Mouse (Mus musculus) gastrocnemius, postnatal 4 days (tissue): Measurements from ENCODE around the gene Olfr1493-ps1. TPM values are rescaled to one million over a fixed set of nuclear protein-coding genes. Genes with fewer than 3 reads are reported as not detected.

Experiments used
- DNase-seq, 2 experiments: peaks; one replicate each; pipeline ENCODE4 v3.0.0; 2021 to 2022; ENCODE audit warnings: low spot score in 2 of 2, mixed read lengths in 2 of 2
- long read RNA-seq, 2 experiments: library from polyadenylated mRNA; stranded (forward); transcript quantifications; one replicate each; pipeline ENCODE4 v2.0.0; 2021
- total RNA-seq, 2 experiments: library from RNA; stranded (reverse); gene quantifications; 2 replicates each; pipeline ENCODE4 v1.2.3; 2021

The Olfr1493-ps1 gene
- not detected for total RNA-seq
- long read RNA-seq, experiment 1, result 0 reads
- long read RNA-seq, experiment 2, result 0 reads

DNA sequence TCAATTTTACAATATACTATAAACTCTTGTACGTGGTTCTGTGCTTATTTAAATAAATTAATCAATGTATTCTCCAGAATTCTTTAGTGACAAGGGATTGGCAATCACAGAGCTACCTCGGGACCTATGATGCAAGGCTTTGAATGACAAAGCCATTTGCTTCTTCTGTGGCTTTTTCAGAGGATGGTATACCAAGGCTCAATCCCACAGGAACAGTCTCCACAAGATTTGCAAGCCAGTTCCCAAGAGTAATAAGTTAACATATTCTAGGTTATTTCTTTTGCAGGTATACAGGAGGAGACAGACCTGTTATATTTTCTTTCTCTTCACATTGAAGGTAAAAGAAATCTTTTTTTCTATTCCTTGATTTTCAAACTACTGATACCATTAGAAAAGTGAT is at the start of gene Olfr1493-ps1:
TSS of gene Olfr1493-ps1 (plus strand) at position 301 of the 400 bp plus-strand sequence.
- DNase-seq, result no peak

DNA sequence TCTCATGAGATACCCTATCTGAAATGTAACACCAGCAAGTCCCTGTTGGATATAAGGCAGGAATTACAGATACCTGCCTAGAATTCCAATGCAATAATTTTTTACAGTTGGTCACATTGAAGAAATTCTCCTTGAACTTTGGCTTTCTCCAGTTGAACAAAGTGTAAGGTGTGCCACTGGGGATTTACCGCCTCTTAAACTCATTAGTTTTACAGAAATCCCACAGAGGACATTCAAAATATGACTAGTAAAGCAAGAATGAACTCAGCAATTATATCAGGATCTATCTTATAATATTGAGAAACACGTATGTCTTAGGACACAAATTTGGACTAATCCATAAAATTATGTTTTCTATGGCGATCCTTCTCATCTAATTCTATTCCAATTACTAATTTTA is 26.1 kb upstream of the Olfr1493-ps1 start, which contains the start of gene Olfr1491:
TSS of gene Olfr1491 (plus strand) at position 301 of the 400 bp plus-strand sequence.
- DNase-seq, result no peak

DNA sequence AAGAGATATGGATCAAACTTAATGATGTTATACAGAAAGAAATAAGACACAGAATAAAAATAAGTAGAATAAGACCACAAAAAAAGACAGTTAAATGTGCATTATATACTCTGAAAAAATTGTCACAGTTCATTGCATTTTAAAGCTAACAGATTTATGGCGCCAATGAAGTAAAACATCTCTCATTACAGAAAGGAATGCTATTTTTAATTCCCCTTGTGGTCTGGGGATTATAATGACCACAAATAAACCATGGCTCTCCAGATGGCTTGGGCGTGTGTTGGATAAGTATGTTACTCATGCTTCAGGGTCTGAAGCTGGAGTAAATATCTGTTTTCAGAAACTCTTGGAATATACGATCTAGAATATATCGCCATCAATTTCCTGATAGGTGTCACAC is 16.4 kb downstream of the Olfr1493-ps1 start, which contains the start of gene Olfr1494:
TSS of gene Olfr1494 (plus strand) at position 301 of the 400 bp plus-strand sequence.
- no peak for DNase-seq

DNA sequence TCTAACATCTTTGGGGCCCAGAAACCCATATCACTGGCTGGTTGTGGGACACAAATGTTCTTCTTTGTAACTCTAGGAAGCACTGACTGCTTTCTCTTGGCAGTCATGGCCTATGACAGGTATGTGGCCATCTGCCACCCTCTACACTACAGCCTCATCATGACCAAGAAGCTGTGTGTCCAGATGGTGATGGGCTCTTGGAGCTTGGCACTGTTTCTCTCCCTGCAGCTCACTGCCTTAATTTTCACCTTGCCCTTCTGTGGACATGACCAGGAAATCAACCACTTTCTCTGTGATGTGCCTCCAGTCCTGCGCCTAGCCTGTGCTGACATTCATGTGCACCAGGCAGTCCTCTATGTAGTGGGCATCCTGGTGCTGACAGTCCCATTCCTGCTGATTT is 26.3 kb downstream of the Olfr1493-ps1 start:
- no peak for DNase-seq

DNA sequence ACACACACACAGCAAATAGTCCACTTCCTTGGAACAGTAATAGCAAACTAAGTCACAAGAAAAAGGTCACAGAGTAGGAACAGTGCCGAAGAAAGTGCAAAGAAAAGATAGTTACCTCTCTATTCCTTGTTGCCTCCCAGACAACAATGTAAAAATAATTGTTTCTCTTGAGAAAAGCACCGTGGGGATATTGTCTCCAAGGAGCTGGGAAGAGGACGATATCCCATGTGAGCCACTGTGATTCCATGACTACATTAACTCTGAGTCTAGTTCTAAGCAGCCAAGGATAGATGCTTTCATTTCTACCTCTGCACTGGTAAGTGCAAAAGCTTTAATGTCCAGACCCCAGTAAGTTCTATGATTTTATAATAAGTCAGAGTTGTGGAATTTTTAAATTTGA is 41.2 kb downstream of the Olfr1493-ps1 start, which contains the start of gene Olfr1495:
TSS of gene Olfr1495 (plus strand) at position 301 of the 400 bp plus-strand sequence.
- DNase-seq, result no peak

DNA sequence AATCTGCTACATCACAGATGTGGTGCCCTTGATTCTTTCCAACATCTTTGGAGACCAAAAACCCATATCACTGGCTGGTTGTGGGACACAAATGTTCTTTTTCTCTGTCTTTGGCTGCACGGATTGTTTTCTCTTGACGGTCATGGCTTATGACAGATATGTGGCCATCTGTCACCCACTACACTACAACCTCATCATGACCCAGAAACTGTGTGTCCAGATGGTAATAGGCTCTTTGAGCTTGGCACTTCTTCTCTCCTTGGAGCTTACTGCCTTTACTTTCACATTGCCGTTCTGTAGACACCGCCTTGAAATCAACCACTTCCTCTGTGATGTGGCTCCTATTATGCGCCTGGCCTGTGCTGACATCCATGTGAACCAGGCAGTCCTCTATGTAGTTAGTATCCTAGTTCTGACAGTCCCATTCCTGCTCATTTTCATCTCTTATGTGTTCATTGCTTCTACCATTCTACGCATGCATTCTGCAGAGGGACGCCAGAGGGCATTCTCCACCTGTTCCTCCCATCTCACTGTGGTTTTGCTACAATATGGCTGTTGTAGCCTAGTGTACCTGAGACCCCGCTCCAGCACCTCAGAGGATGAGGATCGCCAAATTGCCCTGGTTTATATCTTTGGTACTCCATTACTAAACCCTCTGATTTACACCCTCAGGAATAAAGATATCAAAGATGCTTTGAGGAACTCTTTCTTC is 45.6 kb downstream of the Olfr1493-ps1 start:
- no peak for DNase-seq

DNA sequence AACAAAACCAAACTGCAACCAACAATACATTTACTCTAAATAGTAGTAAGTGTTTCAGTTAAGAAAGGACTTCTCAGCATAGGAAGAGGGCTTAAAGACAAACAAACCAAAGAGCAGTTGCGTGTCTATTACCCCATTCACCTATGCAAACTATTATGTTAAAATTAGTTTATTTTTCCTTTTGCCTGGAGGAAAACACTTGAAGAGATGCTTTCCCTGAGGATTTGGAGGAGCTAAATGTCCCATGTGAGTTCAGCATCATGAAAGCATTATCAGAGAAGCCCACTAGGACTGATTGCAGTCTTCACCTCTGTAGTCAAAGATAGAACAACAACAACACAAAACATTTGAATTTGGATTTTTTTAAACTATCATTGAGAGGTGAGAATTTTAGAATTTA is 54.5 kb downstream of the Olfr1493-ps1 start, which contains the start of gene Olfr1496:
TSS of gene Olfr1496 (plus strand) at position 301 of the 400 bp plus-strand sequence.
- no peak for DNase-seq

Other genes starting within 250 kb of the Olfr1493-ps1 start
- not detected for gene Olfr1475, start 243.1 kb upstream of the Olfr1493-ps1 start, total RNA-seq
- not detected for gene Olfr1477, start 222.7 kb upstream of the Olfr1493-ps1 start, total RNA-seq
- not detected for gene Olfr1480, start 195.4 kb upstream of the Olfr1493-ps1 start, total RNA-seq
- not detected for gene Olfr1484, start 139.8 kb upstream of the Olfr1493-ps1 start, total RNA-seq
- gene Olfr1487, start 105.9 kb upstream of the Olfr1493-ps1 start, total RNA-seq, result not detected
- not detected for gene Olfr1489, start 91.7 kb upstream of the Olfr1493-ps1 start, total RNA-seq
- not detected for gene Olfr1490, start 72.2 kb upstream of the Olfr1493-ps1 start, total RNA-seq
- gene Olfr1491, start 26.0 kb upstream of the Olfr1493-ps1 start, total RNA-seq, result not detected
- gene Olfr1494, start 16.4 kb downstream of the Olfr1493-ps1 start, total RNA-seq, result not detected
- not detected for gene Olfr1495, start 41.3 kb downstream of the Olfr1493-ps1 start, total RNA-seq
- gene Olfr1496, start 54.6 kb downstream of the Olfr1493-ps1 start, total RNA-seq, result not detected
- gene Olfr1497, start 74.9 kb downstream of the Olfr1493-ps1 start, total RNA-seq, result not detected
- gene Olfr1499, start 96.2 kb downstream of the Olfr1493-ps1 start, total RNA-seq, result not detected
- gene Olfr1500, start 107.2 kb downstream of the Olfr1493-ps1 start, total RNA-seq, result not detected
- not detected for gene Olfr1501, start 127.4 kb downstream of the Olfr1493-ps1 start, total RNA-seq
- gene Olfr1502, start 138.5 kb downstream of the Olfr1493-ps1 start, total RNA-seq, result not detected
- not detected for gene Olfr1504, start 174.7 kb downstream of the Olfr1493-ps1 start, total RNA-seq
- not detected for gene Olfr1505, start 190.3 kb downstream of the Olfr1493-ps1 start, total RNA-seq